Mouse (Mus musculus) limb, embryonic 13.5 days (tissue): ENCODE data around the gene Megf11. TPM values are rescaled to one million over a fixed set of nuclear protein-coding genes. Genes with fewer than 3 reads are reported as not detected.

Experiments used
- ATAC-seq: fragments of 200-750 bp; cut with Nextera tagmentation; 2 replicates; pipeline ENCODE4 v1.8.0; 2017; ENCODE audit warnings: low read depth, moderate number of reproducible peaks, moderate TSS enrichment; ENCODE audit not compliant: low FRiP score
- H3K27ac ChIP-seq: fragments of 300-500 bp; sonication (generic); 2 replicates; pipeline ENCODE4 v1.5.1; 2015; ENCODE audit warnings: inconsistent platforms, mild to moderate bottlenecking, moderate library complexity
- H3K27me3 ChIP-seq: fragments of 300-500 bp; sonication (generic); 2 replicates; pipeline ENCODE4 v1.6.1; 2015; ENCODE audit warnings: mild to moderate bottlenecking, inconsistent platforms
- H3K36me3 ChIP-seq: fragments of 300-500 bp; sonication (generic); 2 replicates; pipeline ENCODE4 v1.6.1; 2015; ENCODE audit warnings: inconsistent platforms, mild to moderate bottlenecking, moderate library complexity
- H3K4me1 ChIP-seq: fragments of 300-500 bp; sonication (generic); 2 replicates; pipeline ENCODE4 v1.6.1; 2015; ENCODE audit warnings: inconsistent platforms
- H3K4me2 ChIP-seq: fragments of 300-500 bp; sonication (generic); replicated peaks from 2 replicates; pipeline ENCODE4 v1.6.1; 2015; ENCODE audit warnings: inconsistent platforms, mild to moderate bottlenecking, moderate library complexity
- H3K4me3 ChIP-seq: fragments of 300-500 bp; sonication (generic); 2 replicates; pipeline ENCODE4 v1.5.1; 2015; ENCODE audit warnings: moderate library complexity, mild to moderate bottlenecking, inconsistent platforms
- H3K9ac ChIP-seq: fragments of 300-500 bp; sonication (generic); 2 replicates; pipeline ENCODE4 v1.6.1; 2015; ENCODE audit warnings: mild to moderate bottlenecking, inconsistent platforms
- H3K9me3 ChIP-seq: fragments of 300-500 bp; sonication (generic); 2 replicates; pipeline ENCODE4 v1.6.1; 2016; ENCODE audit warnings: inconsistent platforms
- WGBS: fragments of 180-500 bp; shearing (Covaris S2); methylation state at CpG from one replicate; pipeline ENCODE4 v1.1.7; 2015; 5-methylcytosine and 5-hydroxymethylcytosine counted together
- polyA plus RNA-seq: library from polyadenylated mRNA; unstranded; fragments of >200 nt; fragmentation: Nextera tagmentation; extraction: Ambion mirVana; gene quantifications from 2 replicates; pipeline ENCODE4 v1.2.1, GENCODE M21; 2015

Gene Megf11
- polyA plus RNA-seq, 1 experiment from 2014 or later = 1.2 TPM

- 74% methylated on average over 8 of the region's 8 CpGs for WGBS
- H3K4me3 ChIP-seq = no peak overlapping the region
Observed at GRCm38 (mm10) chr9:64399121-64399520, 13.7 kb downstream of the Megf11 start.

DNA sequence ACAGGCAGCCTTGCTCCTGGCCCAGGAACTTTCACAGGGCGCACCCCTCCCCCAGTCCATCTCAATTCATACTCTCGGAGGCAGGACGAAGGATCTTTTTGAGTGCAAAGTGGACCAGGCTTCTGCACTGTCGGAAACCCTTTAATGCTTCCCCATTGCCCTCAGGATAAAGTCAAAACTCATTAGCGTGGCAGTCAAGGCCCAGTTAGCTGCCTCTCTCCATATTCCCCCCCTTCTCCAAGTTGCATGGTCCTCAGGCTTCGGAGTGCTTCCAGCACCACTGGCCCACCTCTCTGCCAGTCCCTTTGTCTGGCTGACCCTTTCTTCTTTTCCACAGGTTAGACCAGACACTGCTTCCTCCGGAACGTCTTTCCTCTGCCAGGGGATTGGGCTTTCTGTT lies 16.7 kb downstream of the Megf11 start:
- H3K4me1 ChIP-seq = no peaks in the 10 kb centered on the region
- no peaks in the 10 kb centered on the region for H3K36me3 ChIP-seq
- H3K27ac ChIP-seq = no peak overlapping the region
- no peaks in the 10 kb centered on the region for H3K9me3 ChIP-seq
- no peak overlapping the region for H3K4me2 ChIP-seq
- no peak overlapping the region for H3K4me3 ChIP-seq
- no peak overlapping the region for H3K9ac ChIP-seq
- no peak for ATAC-seq
- peaks cover 5% of the 10 kb centered on the region; the same call in 1 of the 2 replicates for H3K27me3 ChIP-seq
- 54% methylated on average over 8 of the region's 8 CpGs for WGBS

More at GRCm38 (mm10) chr9:64399121-64399520, 13.7 kb downstream of the Megf11 start:
- Histone ChIP-seq H3K27me3 (peaks cover 4% of the 10 kb centered on the region; the same call in 1 of the 2 replicates), H3K9ac (no peak overlapping the region), H3K4me1 (peaks cover 5% of the 10 kb centered on the region; the same call in 1 of the 2 replicates), H3K9me3 (no peaks in the 10 kb centered on the region), H3K4me2 (no peak overlapping the region), H3K27ac (no peak overlapping the region), H3K36me3 (no peaks in the 10 kb centered on the region)
- ATAC-seq = no peak

- H3K9me3 ChIP-seq = no peaks in the 10 kb centered on the region
- H3K36me3 ChIP-seq = no peaks in the 10 kb centered on the region
- no peak overlapping the region for H3K4me2 ChIP-seq
- no peak overlapping the region for H3K4me3 ChIP-seq
- WGBS = 59% methylated on average over 2 of the region's 2 CpGs
- H3K27ac ChIP-seq = no peak overlapping the region
- ATAC-seq = no peak
- H3K9ac ChIP-seq = no peak overlapping the region
- peaks cover 6% of the 10 kb centered on the region; the same call in 1 of the 2 replicates for H3K27me3 ChIP-seq
- peaks cover 10% of the 10 kb centered on the region; the same call in 1 of the 2 replicates for H3K4me1 ChIP-seq
Observed at GRCm38 (mm10) chr9:64406841-64407240, 21.4 kb downstream of the Megf11 start.

DNA sequence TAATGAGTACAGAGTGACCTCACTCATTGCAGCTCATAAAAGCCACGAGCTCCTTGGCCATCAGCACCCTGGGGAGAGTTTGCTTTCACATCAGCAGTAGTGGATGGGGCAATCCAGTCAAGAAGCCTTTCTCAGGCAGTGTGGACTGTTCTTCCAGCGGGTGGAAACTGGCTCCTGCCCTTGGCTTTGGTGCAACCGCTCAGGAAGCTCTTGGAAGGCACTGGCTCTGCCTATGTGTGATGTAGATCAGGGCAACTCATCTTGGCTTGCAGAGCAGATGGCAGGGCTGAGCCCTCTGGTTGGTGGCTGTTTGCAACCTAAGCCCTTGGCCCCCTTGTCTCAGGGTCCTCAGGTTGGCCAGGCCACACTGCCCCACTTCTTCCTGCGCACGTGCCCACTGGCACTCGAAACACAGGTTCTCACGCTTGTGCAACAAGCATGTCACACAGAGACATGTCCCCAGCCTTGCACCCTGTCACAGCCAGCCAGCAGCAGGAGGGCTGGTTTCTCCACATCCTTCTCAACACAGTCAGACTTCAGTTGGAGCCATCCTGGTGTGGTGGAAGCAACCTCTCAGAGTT lies 22.1 kb downstream of the Megf11 start:
- no peak for ATAC-seq

DNA sequence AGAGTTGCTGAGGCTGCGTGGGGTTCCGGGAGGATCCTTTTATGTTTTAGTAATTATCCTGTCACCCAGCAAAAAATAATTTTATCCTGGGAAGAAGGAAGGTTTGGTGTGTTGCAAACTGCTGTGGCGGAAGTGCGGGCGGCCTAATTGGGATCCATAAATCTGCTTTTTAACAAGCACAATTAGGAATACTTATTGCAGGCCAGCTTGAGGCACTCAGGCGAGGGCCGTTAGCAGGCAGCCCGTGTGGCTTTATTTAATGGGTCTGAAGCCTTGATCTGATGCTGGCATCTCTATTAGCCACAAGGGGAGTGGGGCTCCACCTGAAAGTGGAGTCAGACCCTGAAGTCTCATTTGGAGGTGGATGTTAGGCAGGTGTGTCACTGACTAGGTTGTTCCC lies 23.4 kb downstream of the Megf11 start:
- Histone ChIP-seq H3K36me3 (no peaks in the 10 kb centered on the region), H3K4me1 (peaks cover 10% of the 10 kb centered on the region; the same call in 1 of the 2 replicates), H3K9me3 (no peaks in the 10 kb centered on the region), H3K9ac (0 out of 2 replicates have a peak overlapping the region, but pooled peaks have one; percentile 8), H3K4me3 (no peak overlapping the region), H3K27me3 (peaks cover 6% of the 10 kb centered on the region; the same call in 1 of the 2 replicates), H3K27ac (no peak overlapping the region), H3K4me2 (no peak overlapping the region)
- ATAC-seq = no peak
- WGBS = 13% methylated on average over 8 of the region's 8 CpGs

More for the DNA sequence above, 22.1 kb downstream of the Megf11 start:
- Histone ChIP-seq H3K4me1 (peaks cover 10% of the 10 kb centered on the region; the same call in 1 of the 2 replicates), H3K4me3 (no peak overlapping the region), H3K9ac (no peak overlapping the region), H3K27ac (no peak overlapping the region), H3K36me3 (no peaks in the 10 kb centered on the region), H3K27me3 (peaks cover 6% of the 10 kb centered on the region; the same call in 1 of the 2 replicates), H3K4me2 (no peak overlapping the region), H3K9me3 (no peaks in the 10 kb centered on the region)
- WGBS = 64% methylated on average over 7 of the region's 7 CpGs

DNA sequence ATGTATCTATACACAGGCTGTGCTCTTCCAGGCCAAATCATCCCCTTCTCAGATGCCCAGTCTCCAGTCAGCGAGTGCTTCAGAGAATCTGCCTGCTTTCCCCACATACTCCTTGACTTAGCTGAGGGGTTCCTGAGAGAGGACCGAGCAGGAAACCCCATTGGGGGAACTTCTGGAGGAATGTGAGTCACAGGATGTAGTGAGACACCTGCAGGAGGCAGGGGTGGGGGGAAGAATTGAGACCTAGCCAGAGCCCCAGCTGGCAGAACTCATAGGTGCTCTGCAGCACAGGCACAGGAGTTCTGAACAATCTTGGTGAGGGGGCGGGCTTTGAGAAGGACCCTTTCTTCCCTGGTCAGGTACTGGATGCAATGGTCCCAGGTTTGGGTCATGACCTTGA lies 35.0 kb downstream of the Megf11 start:
- no peaks in the 10 kb centered on the region for H3K27me3 ChIP-seq
- no peak for ATAC-seq

GRCm38 (mm10) chr9:64421986-64422616 lies 36.7 kb downstream of the Megf11 start:
- Histone ChIP-seq H3K27ac (no peak overlapping the region), H3K4me3 (no peak overlapping the region), H3K9me3 (no peaks in the 10 kb centered on the region), H3K4me1 (no peaks in the 10 kb centered on the region), H3K36me3 (no peaks in the 10 kb centered on the region), H3K4me2 (no peak overlapping the region), H3K9ac (no peak overlapping the region), H3K27me3 (no peaks in the 10 kb centered on the region)
- no peak for ATAC-seq
- 80% methylated on average over 8 of the region's 8 CpGs for WGBS

More for the DNA sequence above, 35.0 kb downstream of the Megf11 start:
- WGBS = 83% methylated on average over 3 of the region's 3 CpGs
- Histone ChIP-seq H3K4me2 (no peak overlapping the region), H3K9ac (no peak overlapping the region), H3K36me3 (no peaks in the 10 kb centered on the region), H3K4me3 (no peak overlapping the region), H3K9me3 (no peaks in the 10 kb centered on the region), H3K27ac (no peak overlapping the region), H3K4me1 (no peaks in the 10 kb centered on the region)

- Histone ChIP-seq H3K9me3 (no peaks in the 10 kb centered on the region), H3K4me2 (no peak overlapping the region), H3K27me3 (no peaks in the 10 kb centered on the region), H3K36me3 (no peaks in the 10 kb centered on the region), H3K4me1 (no peaks in the 10 kb centered on the region), H3K27ac (no peak overlapping the region), H3K4me3 (no peak overlapping the region), H3K9ac (no peak overlapping the region)
- no peak for ATAC-seq
- 85% methylated on average over 1 of the region's 1 CpGs for WGBS
Observed at GRCm38 (mm10) chr9:64423912-64424311, 38.5 kb downstream of the Megf11 start.

DNA sequence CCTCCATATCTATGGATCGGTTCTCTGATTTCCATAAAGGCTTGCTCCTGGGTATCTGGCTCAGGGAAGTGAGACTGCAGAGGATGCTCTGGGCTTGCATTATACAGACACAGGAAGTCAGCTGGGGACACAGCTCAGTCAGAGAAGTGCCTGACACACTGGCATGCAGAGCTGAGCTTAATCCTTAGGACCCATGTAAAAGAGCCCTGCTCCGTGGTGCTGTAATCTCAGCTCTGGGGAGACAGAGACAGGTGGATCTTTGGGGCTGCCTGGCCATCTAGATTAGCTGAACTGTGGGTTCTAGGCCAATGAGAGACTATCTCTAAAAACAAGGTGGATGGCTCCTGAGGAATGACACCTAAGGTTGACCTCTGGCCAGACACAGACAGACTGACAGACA lies 50.7 kb downstream of the Megf11 start:
- H3K9ac ChIP-seq = no peak overlapping the region
- no peak overlapping the region for H3K27ac ChIP-seq
- no peaks in the 10 kb centered on the region; the same call in 1 of the 2 replicates for H3K9me3 ChIP-seq
- no peak overlapping the region for H3K4me2 ChIP-seq
- no peaks in the 10 kb centered on the region for H3K4me1 ChIP-seq
- ATAC-seq = no peak
- H3K4me3 ChIP-seq = no peak overlapping the region
- no peaks in the 10 kb centered on the region for H3K27me3 ChIP-seq
- 69% methylated on average over 2 of the region's 2 CpGs for WGBS
- H3K36me3 ChIP-seq = no peaks in the 10 kb centered on the region

GRCm38 (mm10) chr9:64440101-64440500 lies 54.7 kb downstream of the Megf11 start:
- Histone ChIP-seq H3K4me2 (no peak overlapping the region), H3K9ac (no peak overlapping the region)
- 79% methylated on average over 7 of the region's 7 CpGs for WGBS

DNA sequence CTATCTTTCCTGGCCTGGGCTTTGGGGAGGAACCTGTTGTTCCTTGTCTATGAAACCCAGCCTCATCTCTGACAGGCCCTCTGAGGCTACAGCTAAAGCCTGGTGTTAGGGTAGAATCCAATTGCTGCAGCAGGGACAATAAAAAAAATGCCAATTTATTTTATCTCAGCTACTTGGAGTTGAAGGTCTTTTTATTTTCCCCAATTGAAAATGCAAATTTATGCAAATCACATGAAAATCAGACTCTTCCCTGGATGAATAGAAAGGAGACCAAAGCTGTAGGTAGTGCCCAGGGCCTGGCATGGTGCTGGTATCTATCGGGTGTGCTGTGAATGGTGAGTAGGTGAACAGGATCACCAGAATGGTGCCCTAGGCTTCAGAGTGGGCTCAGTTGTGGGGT lies 60.6 kb downstream of the Megf11 start:
- no peak overlapping the region for H3K4me2 ChIP-seq
- peaks cover 14% of the 10 kb centered on the region for H3K4me1 ChIP-seq
- 92% methylated on average over 1 of the region's 1 CpGs for WGBS
- H3K9me3 ChIP-seq = no peaks in the 10 kb centered on the region
- no peak overlapping the region for H3K4me3 ChIP-seq
- no peaks in the 10 kb centered on the region for H3K36me3 ChIP-seq
- no peaks in the 10 kb centered on the region for H3K27me3 ChIP-seq
- H3K9ac ChIP-seq = no peak overlapping the region
- ATAC-seq = no peak
- no peak overlapping the region for H3K27ac ChIP-seq

More at GRCm38 (mm10) chr9:64440101-64440500, 54.7 kb downstream of the Megf11 start:
- Histone ChIP-seq H3K27ac (no peak overlapping the region), H3K4me3 (no peak overlapping the region), H3K9me3 (no peaks in the 10 kb centered on the region), H3K36me3 (no peaks in the 10 kb centered on the region), H3K4me1 (no peaks in the 10 kb centered on the region), H3K27me3 (no peaks in the 10 kb centered on the region)
- no peak for ATAC-seq

DNA sequence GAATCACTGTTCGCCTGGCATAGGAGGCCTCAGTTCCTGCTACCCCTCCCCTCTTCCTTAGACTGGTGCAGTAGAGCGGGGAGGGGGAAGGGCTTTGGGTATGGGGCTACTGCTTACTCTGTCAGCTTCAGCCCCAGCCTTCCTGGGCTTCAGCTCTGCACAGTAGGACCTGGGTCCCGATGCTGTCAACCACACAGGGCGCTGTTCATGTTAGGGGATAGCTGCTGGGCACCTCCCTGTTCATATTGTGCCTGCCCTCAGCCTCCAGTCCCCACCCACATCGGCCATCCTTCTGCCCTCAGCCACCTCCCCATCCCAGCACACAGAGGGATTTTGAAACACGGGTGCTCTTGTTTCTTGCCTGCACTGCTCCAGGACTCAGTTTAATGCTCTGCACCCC lies 61.6 kb downstream of the Megf11 start:
- H3K4me1 ChIP-seq = peaks cover 14% of the 10 kb centered on the region
- H3K4me3 ChIP-seq = no peak overlapping the region
- H3K27ac ChIP-seq = 0 out of 2 replicates have a peak overlapping the region, but pooled peaks have one; percentile 70
- no peaks in the 10 kb centered on the region for H3K36me3 ChIP-seq
- peak overlapping the region; percentile 21; the same call in 1 of the 2 replicates for H3K4me2 ChIP-seq
- ATAC-seq = peak; percentile 19; the same call in 1 of the 2 replicates
- H3K9me3 ChIP-seq = no peaks in the 10 kb centered on the region
- no peaks in the 10 kb centered on the region for H3K27me3 ChIP-seq
- 36% methylated on average over 6 of the region's 6 CpGs for WGBS
- H3K9ac ChIP-seq = no peak overlapping the region; the same call in 1 of the 2 replicates
